Mouse (Mus musculus) thymus, adult 2 months (tissue): ENCODE results near the gene Wdr6.

Source experiments
- CTCF ChIP-seq: fragments of 200-500 bp; IDR thresholded peaks from 2 replicates; pipeline ENCODE4 v1.5.1; 2012; ENCODE audit warnings: mild to moderate bottlenecking, control low read depth, low read length, moderate library complexity, borderline replicate concordance; ENCODE audit not compliant: control insufficient read depth, poor library complexity, insufficient read depth; ENCODE audit errors: extremely low read depth
- POLR2A ChIP-seq: fragments of 200-500 bp; IDR thresholded peaks from 2 replicates; pipeline ENCODE4 v1.6.1; 2012; ENCODE audit warnings: mild to moderate bottlenecking, low read length, control low read depth, moderate library complexity; ENCODE audit not compliant: control insufficient read depth, poor library complexity, insufficient read depth; ENCODE audit errors: extremely low read depth

DNA sequence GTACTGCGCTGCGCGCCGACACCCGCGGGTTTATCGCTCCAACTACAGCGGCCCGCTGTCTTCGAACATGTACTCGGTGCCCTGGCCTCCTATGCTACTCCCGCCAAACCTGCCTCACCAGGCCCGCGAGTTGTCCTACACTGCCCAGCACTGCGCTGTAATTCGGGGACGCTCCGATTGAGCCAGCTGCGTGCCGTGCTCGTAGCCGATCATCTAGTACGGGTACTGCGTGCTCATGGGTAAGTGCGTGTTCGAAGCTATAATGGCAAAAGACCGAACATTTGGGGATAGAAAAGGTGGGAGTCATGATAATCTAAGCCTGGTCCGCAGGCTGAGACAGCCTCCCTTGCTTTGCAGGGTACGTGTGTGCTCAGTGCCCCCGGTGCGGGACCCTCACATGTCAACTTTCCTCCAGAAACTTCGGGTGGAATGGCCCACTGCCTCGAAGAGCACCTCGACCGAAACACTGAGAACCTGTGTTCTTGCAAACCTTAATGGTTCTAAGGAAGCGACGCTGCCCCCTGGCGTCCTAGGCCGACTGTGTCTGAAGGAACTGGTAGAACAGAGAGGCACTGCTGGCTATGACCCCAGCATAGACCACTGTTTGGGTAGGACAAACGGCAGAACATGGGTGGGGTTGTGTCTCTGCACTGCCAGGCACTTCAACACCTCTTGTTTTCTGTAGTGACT lies 8.2 kb downstream of the Wdr6 start:
- TF ChIP-seq CTCF = peak; percentile 66; the same call in 1 of the 2 replicates
- no peak for TF ChIP-seq POLR2A
